Mouse (Mus musculus) heart, adult 18-20 months (tissue): ENCODE data around the gene Stum. TPM values are rescaled to one million over a fixed set of nuclear protein-coding genes. Genes with fewer than 3 reads are reported as not detected.
"Not testable (repeated sequence)": the region's sequence is repeated elsewhere in the genome, so short reads cannot be mapped to it uniquely, and the experiment has no call there.

Experiments used
- DNase-seq, 2 experiments: peaks; one replicate each; pipeline ENCODE4 v3.0.0; 2021 to 2022; ENCODE audit warnings: mixed read lengths in 1 of 2
- long read RNA-seq, 2 experiments: library from polyadenylated mRNA; stranded (forward); transcript quantifications; one replicate each; pipeline ENCODE4 v2.0.0; 2021
- total RNA-seq, 2 experiments: library from RNA; stranded (reverse); gene quantifications; 2 replicates each; pipeline ENCODE4 v1.2.3; 2021

Stum gene
- 1 to 10 TPM; 2.6 to 3.1 TPM for total RNA-seq
- long read RNA-seq, experiment 1, partial matches to known transcripts: 0 of 1 reads
- long read RNA-seq, experiment 1, other reads (novel, unspliced or antisense): 0 of 1 reads
- long read RNA-seq, experiment 2: 0 reads

DNA sequence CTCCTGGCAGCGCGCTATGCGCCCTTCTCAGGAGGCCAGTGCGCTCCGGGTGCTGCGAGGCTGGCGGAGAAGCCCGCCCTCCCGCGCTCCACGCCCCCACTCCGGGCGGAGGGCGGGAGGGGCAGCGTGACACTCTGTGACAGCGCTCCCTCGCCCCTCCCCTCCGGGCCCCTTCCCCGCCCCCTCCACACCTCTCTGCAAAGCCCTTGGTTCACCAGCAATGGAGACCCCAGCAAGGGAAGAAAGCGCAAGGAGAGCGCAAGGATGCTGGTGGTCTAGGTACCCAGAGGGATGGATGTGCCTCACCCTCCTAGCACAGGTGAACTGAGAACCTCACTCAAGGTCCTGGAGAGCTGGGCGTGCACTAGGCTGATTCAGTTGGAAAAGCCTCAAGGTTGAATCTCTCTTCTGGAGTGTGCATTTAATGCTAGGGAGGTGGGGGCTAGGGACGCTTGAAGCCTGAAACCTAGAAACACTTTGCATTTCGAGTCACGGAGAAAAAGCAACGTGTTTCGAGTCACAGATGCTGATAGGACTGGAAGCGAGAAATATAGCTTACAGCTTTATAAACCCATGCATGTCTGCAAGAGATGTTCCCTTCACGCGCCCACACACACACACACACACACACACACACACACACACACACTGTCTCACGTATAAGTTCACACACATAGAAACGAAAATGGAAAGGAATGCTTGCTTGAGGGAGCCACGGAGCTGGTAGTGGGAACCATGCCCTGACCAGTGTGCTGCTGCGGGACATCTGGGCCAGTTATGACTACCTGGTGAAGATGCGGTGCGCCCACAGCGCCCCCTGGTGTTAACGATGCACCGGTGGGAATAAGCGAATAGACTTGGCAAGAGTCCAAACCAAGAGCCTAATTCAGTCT is at the start of gene Stum:
Gene Stum (minus strand): TSS at position 106 of the 893 bp plus-strand sequence.
- peak; percentile 75 to 88 for DNase-seq

GRCm38 (mm10) chr1:180532671-180533070 is 49.4 kb upstream of the Stum start:
- DNase-seq: no peak

DNA sequence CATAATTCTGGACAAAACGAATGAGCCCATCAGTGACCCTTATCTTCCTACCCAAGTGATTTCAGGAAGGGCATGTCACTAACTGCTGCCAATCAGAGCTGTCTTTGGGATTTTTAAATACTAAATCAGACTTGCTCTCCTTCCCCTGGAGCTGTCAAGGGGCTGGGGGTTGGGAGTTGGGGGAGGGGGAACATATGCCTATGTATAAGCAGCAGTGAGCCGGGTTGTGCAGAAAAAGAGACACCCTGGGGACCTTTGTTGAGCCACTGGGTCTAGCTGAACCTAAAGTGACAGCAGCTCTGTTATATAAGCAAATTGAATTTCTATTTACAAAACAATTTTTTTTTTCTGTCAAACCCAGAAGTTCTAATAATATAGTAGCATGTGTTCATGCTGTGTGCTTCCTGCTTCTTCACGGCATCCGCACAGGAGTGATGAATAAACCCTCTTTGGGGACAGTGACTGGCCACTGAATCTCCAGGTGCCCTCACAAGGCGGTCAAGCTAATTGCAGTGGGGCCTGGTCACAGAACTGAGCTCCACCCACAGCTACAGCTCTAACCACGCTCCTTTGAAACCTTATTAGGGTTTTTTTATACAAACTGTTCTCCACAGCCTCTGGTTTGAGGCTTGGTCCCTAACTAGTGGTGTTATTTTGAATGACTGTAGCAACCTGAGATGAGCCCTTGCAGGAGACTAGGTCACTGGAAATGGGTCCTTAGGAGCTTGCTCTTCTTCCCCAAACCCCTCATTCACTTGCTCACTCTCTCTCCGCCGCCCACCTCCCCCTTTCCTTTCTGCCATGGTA is 47.4 kb upstream of the Stum start:
- no peak for DNase-seq

DNA sequence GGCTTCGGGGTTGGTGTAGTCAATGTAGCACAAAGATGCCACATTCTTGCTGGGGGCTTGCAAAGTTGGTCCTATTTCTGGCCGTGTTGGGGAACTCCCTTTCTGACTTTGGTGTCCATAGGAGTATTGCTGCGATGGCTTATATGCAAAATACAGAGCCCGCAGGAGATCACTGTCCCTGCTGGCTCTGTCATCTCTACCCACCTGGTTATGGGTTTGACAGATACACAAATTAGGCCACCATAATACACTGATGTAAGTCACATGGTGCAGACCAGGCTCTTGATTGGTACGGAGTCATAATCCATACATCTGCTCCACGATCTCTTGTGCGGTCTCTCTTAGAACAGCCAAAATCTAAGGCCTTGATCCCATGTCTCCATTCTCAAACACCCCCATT is 46.5 kb upstream of the Stum start:
- DNase-seq: no peak

- DNase-seq: no peak
Measured at GRCm38 (mm10) chr1:180525301-180525700, 42.0 kb upstream of the Stum start.

DNA sequence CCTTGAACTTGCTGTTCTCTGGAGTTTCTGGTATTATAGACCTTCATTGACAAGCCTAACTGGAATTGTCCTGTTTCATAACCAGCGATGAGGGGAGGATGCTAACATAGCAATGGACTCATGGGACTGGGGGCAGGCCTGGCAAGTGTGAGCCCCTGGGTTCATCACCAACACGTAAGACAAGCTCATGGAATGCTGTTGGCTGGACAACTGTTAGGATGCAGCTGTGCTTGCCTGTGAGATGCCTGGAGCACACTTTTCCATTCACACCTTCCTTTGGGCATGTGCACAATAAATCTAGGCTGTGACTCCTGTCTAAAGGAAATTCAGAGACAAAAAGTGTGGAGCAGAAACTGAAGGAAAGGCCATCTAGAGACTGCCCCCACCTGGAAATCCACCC is 40.0 kb upstream of the Stum start:
- DNase-seq: no peak

GRCm38 (mm10) chr1:180520190-180520589 is 36.9 kb upstream of the Stum start:
- DNase-seq: no peak

GRCm38 (mm10) chr1:180519520-180519919 is 36.2 kb upstream of the Stum start:
- no peak for DNase-seq

GRCm38 (mm10) chr1:180518899-180519298 is 35.6 kb upstream of the Stum start:
- DNase-seq: not testable (repeated sequence)

GRCm38 (mm10) chr1:180518412-180518811 is 35.1 kb upstream of the Stum start:
- peak; percentile 19 to 45 for DNase-seq

DNA sequence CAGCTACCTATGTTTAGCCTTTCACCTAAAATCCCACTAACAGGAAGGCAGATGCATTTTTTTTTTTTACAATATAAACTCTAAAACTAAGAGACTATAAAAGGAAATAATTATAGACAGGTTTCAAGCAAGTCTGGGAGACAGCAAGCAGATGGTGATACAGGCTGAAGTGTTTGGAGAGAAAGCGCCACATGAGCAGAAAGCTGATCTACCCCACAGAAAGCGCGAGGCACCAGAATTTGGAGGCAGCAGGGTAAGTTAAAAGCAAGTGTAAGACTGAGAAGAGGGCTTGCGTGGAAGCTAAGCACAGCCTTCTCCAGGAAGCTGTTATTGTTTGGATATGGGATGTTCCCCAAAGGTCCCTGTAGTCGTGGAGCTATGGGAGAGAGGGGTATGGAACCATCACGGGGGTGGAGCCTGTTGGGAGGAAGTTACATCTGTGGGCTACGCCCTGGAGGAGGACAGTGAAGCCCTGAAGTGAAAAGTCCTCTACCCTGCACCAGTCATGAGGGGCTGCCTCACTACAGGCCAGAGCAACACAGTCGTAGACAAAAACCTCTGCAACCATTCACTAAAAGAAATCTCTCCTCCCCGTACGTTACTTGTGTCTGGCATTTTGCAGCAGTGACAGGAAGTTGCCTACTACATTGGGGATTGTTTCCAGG is 34.2 kb upstream of the Stum start:
- no peak for DNase-seq

DNA sequence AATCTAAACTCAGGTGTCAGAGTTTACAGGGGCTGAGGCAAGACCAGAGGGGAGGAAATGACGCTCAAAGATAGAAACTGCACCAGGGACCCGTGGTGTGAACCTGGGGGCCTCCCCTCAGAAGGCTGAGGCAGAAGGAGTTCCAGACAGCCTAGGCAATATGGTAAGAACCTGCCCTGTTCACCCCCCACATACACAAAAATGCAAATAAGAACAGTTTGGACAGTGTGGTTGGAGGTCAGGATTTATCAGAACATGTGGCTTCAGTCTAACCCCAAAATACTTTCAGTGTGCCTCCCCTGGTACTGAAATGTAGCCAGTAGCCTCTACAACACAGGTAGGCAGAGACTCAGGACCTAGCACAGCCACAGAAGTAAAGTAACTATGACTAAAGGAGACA is 30.8 kb upstream of the Stum start:
- no peak for DNase-seq

GRCm38 (mm10) chr1:180510879-180511278 is 27.6 kb upstream of the Stum start:
- no peak for DNase-seq

GRCm38 (mm10) chr1:180510442-180510841 is 27.1 kb upstream of the Stum start:
- DNase-seq: no peak

- no peak for DNase-seq
Measured at GRCm38 (mm10) chr1:180508662-180509061, 25.4 kb upstream of the Stum start.

DNA sequence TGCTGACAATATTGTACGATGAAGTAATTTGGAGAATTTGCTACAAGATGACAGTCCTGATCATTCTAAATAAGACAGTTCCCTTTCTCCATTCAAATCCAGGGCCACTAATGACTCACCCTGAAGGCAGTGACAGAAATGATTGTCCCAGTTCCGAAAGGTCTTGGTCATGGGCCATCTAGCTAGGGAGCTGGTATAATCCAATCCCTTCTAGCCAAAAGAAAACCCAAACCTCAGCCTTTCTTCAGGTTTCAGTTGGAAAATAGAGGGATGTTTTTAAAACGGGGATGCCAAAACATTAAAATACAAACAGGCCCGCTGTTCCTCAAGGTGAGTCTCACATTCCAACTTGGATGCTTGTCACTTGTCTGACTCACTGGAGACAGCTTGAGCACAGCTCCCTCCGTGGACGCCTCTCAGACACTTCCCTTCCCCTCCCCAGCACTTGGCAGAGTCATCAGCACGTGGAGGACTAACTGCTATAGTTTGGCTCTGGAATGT is 24.0 kb upstream of the Stum start:
- DNase-seq: no peak

- DNase-seq: no peak
Measured at GRCm38 (mm10) chr1:180506341-180506740, 23.0 kb upstream of the Stum start.

GRCm38 (mm10) chr1:180504899-180505298 is 21.6 kb upstream of the Stum start:
- no peak for DNase-seq

- DNase-seq: no peak
Measured at GRCm38 (mm10) chr1:180503484-180503883, 20.2 kb upstream of the Stum start.

GRCm38 (mm10) chr1:180502566-180502965 is 19.3 kb upstream of the Stum start:
- no peak for DNase-seq

GRCm38 (mm10) chr1:180500641-180501040 is 17.3 kb upstream of the Stum start:
- no peak for DNase-seq

DNA sequence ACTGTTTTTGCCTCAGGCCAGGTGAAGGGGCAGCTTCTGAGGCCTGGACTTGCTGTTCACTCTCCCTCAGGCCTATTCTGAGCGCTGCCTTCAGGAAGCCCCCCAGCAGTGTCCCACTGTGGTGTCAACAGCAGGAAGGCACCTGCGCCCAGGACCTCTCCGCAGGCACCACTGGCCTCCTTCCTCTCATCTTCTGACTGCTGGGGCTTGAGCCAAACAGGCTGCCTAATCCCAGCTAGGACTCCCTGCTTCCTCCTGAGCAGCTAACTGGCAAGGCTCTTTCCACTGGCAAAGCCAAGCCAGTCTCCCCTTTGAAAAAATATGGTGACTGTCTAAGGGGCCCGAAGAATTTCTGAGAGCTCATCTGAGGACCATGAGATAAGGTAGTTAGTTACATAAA is 16.9 kb upstream of the Stum start:
- DNase-seq: no peak
